Mouse (Mus musculus): ENCODE results near the gene Rhno1.
"Not testable (repeated sequence)": the region's sequence is repeated elsewhere in the genome, so short reads cannot be mapped to it uniquely, and the experiment has no call there.

Gene Rhno1

DNA sequence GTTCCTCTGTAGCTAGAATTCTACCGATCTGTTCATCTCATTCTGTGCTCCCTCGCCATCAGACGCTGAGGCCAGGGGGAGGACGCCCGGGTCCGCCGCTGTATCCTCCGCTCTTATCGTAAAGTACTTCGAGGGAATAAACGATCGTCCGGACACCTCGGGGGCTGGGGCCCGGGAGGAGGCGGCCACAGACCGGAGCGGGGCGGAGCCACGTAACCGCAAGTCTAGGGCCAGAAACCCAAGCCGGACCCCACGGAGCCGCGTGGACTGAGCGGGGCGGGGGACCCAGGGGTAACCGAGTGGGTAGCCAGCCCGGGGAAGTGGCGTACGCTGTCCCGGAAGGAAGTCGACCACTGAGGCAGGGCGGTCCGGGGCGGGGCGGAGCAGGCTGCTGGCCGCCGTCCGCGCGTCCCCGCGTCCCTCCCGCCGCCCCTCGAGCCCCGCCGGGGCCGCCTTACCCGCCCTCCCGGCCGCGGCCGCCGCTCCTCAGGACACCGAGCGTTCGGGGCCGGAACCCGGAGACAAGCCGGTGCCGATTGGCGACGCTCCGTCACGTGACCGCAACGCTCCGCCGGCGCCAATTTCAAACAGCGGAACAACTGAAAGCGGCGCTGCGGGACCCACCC lies at the start of gene Rhno1, which contains the start of gene Foxm1:
Rhno1 (minus strand) TSS at position 531 of the 626 bp plus-strand sequence.
Foxm1 (plus strand) TSS at position 587 of the 626 bp plus-strand sequence.
- peak; percentile 77 for DNase-seq (ENCODE audit: low spot score)

GRCm38 (mm10) chr6:128411115-128411514 lies 48.4 kb upstream of the Rhno1 start:
- DNase-seq (ENCODE audit: low spot score) = peak; percentile 75

DNA sequence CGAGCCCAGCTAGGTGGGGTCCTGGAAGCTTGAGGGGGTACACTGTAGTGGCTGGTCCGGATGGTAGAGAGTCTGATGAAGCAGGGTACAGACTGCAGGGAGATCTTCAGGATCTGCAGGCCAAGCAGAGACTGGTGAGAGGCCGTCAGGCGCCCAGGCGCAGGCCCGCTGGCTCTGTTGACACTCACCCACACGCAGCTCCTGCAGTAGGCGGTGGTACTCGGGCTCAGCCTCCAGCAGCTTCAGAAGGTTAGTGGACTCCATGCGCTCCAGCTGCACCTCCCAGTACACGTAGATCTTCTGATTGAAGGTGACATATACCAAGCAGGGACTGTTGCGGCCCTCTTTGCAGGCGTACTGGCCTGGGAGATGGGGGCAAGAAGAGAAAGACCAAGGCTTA lies 47.6 kb upstream of the Rhno1 start:
- DNase-seq (ENCODE audit: low spot score) = no peak

DNA sequence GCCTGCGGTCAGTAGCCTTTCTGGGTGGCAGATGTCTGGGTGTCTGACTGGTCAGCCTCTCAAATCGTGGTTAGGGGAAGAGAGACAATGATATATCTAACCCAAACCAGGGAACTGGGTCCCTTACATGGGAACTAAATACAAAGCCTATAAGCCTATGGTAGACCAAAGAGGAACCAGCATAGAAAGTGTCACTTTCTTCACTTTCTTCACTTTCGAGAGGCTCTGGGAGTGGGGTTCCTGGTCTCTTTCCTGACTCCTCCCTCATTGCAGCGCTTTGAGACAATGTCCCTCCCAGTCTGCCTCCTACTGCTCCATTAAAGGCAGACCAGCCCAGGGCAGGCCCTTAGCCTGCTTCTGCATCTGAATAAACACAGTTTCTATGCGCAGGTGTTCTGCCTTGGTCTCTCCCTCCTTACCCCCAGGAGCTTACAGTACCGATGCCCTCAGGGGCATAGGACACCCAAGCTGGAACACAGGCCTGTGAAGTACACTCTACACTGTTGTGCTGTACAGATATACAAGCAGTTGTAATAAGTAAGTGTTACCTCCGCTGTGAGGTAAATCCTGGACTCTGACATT lies 45.9 kb upstream of the Rhno1 start:
- DNase-seq (ENCODE audit: low spot score) = no peak

DNA sequence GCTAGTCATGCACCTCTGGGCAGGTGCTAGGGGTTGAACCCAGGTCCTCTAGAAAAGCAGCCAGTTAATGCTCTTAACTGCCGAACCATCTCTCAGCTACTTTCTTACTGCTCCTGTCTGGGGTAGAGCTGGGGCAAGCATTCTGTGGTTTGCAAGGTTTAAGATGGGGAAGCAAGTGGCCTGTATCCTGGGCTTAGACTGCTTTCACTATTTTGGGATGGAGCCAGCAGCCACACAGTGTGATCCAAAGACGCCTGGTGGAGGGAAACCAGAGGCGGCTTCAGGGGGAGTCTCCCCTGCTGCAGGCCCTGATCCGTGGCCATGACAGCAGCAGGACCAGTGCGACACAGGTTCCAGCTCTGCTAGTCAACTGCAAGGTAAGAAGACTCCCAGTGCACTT lies 42.0 kb upstream of the Rhno1 start:
- DNase-seq (ENCODE audit: low spot score) = no peak

- peak; percentile 27 for DNase-seq (ENCODE audit: low spot score)
Measured at GRCm38 (mm10) chr6:128399421-128400185, 36.9 kb upstream of the Rhno1 start.

- DNase-seq (ENCODE audit: low spot score) = no peak
Measured at GRCm38 (mm10) chr6:128398996-128399395, 36.3 kb upstream of the Rhno1 start, which contains the start of gene Nrip2. Nrip2 (plus strand) TSS chr6:128399296.

DNA sequence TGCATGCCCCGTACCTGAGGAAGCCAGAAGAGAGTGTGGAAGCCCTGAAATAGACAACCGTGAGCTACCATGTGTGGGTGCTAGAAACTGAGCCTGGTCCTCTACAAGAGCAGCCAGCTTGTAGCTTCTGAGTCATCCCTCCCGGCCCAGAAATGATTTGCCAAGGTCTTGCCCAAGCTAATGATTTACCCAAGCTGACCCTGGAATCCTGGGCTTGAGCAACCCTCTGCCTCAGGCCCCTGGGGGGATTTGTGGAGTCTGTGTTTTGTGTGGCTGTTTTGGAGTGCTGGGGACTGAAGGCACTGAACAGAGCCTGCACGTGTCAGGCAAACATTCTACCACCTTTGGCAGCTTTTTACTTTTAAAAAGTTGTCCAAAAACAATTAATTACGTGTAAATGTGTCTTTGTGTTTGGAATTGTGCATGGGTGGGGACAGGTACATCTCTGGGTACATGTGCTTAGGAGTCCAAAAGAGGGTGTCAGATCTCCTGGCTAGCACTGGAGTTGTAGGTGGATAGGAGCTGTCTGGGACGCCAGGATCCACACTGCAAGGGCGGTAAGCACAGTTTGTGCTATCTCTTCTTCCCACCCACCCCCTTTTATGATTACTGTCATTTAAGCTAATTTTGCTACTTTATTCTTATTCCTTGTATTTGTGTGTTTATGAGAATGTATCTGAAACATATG lies 35.0 kb upstream of the Rhno1 start:
- no peak for DNase-seq (ENCODE audit: low spot score)

- DNase-seq (ENCODE audit: low spot score) = no peak
Measured at GRCm38 (mm10) chr6:128390683-128391082, 28.0 kb upstream of the Rhno1 start.

DNA sequence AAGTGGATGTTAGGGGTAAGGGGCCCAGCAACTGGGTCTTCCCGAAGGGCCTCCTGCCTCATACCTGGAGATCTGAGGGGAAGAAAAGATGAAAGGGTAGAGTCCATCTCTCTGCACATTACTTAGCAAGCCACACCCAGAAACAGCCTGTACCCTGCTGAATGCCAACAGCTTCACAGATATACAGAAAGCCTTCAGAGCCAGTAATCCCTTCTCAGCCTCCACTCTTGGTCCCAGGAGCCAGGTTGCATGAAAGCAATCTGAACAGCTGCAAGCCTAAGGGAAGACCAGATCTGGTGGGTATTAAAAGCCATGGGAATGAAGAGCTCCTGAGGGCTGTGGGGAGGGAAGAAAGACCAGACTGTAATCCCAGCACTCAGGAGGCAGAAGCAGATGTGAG lies 26.5 kb upstream of the Rhno1 start:
- no peak for DNase-seq (ENCODE audit: low spot score)

- DNase-seq (ENCODE audit: low spot score) = no peak
Measured at GRCm38 (mm10) chr6:128385026-128385425, 22.3 kb upstream of the Rhno1 start.

- no peak for DNase-seq (ENCODE audit: low spot score)
Measured at GRCm38 (mm10) chr6:128383752-128384151, 21.0 kb upstream of the Rhno1 start.

DNA sequence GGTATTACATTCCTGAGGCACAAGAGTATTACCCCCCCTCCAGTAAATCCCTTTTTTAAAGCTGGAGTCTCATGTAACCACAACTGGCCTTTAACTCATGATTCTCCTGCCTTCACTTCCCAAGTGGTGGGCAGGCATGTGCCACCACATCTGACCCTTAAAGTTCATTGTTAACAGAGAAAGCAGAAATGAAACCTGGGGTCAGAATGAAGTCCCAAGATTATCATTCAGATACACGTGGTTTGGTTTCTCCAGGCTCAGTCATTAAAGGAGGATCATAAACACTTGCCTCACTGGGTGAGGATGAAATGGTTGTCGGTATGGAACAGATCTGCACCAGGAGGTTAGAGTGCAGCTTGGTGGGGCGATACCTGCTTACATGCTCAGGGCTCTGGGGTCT lies 18.5 kb upstream of the Rhno1 start:
- DNase-seq (ENCODE audit: low spot score) = no peak

DNA sequence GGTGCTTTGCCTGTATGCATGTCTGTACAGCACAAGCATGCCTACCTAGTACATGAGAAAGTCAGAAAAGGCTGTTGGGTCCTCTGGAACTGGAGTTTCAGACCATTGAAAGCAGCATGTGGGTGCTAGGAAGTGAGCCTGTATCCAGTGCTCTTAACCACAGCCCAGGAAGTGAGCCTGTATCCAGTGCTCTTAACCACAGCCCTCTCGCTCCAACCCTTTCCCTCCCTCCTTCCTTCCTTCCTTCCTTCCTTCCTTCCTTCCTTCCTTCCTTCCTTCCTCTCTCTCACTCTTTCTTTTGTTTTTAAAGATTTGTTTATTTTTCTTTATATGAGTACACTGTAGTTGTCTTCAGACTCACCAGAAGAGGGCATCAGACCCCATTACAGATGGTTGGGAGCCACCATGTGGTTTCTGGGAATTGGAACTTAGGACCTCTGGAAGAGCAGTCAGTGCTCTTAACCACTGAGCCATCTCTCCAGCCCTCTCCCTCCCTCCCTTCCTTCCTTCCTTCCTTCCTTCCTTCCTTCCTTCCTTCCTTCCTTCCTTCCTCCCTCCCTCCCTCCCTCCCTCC lies 18.0 kb upstream of the Rhno1 start:
- not testable (repeated sequence) for DNase-seq (ENCODE audit: low spot score)

- DNase-seq (ENCODE audit: low spot score) = no peak
Measured at GRCm38 (mm10) chr6:128379636-128380035, 16.9 kb upstream of the Rhno1 start.

DNA sequence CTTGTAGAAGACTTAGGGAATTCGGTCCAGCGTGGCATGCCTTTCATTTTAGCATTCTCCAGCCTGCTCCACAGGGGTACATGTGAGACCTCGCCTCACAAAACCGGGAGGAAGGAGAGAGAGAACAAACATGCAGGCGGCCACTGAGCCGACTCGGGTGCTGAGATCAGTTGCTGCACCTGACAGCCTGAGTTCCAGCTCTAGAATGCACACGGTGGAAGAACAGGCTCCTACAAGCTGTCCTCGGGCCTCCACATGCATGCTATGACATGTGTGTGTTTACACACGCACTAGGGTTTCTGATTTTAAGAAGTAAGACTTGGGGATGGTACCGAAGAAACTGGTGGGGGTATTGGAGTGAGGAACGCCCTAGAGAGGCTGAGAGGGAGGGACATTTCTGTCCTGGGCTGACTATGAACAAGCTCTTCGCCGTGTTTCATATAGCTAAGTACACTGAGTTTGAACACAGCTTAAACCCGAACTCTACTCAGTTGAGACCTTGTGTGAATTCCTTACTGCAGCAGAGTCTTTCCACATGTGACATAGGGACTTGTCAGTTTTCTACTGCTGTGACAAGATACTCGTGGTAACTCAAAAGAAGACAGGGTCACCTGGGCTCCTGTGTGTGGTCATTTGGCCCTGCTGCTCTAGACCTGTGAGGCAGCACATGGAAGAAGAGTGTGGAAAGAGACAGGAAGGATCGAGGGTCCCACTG lies 13.8 kb upstream of the Rhno1 start:
- no peak for DNase-seq (ENCODE audit: low spot score)

- no peak for DNase-seq (ENCODE audit: low spot score)
Measured at GRCm38 (mm10) chr6:128375192-128375591, 12.5 kb upstream of the Rhno1 start, which contains the start of the genes Tex52 and Gm44596. Tex52 (plus strand) TSS chr6:128375456. Gm44596 (plus strand) TSS chr6:128375503.

- DNase-seq (ENCODE audit: low spot score) = no peak
Measured at GRCm38 (mm10) chr6:128370040-128370439, 7.3 kb upstream of the Rhno1 start.

DNA sequence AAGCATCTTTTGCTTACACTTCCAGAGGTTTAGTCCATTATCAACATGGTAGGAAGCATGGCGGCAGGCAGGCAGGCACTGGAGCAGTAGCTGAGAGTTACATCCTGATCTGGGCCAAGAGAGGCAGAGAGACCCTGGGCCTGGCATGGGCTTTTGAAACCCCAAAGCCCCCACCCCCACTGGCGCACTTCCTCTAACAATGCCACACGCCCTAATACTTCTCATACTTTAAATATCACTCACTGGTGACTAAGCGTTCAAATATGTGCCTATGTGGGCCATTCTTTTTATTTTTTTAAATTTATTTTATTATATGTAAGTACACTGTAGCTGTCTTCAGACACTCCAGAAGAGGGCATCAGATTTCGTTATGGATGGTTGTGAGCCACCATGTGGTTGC lies 3.8 kb upstream of the Rhno1 start:
- no peak for DNase-seq (ENCODE audit: low spot score)

DNA sequence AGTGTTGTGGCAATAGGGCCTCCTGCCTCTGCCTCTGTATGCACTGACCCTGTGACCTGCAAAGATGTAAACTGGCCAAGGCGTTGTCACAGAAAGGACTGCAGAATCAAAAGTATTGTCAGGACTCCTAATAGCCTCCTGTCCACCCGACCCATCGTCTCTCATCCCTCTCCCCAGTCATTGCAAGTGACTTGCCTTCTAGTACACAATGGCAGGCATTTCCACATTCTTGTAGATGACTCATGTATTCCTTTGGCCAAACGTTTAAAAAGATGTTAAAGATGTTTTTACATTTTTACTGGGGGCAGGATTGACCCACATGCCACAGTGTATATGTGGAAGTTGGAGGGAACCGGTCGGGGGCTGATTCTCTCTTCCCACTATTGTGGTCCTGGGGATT lies 2.0 kb upstream of the Rhno1 start:
- no peak for DNase-seq (ENCODE audit: low spot score)
